Mouse (Mus musculus) CD4-positive helper T cell, adult 2 months (primary cell): ENCODE data around the gene Hoxa7.

ENCODE experiments used
- DNase-seq: peaks from one replicate; pipeline ENCODE4 v3.0.0-alpha.2; 2012; ENCODE audit warnings: low read depth, missing footprints, low spot score

Hoxa7 gene

DNA sequence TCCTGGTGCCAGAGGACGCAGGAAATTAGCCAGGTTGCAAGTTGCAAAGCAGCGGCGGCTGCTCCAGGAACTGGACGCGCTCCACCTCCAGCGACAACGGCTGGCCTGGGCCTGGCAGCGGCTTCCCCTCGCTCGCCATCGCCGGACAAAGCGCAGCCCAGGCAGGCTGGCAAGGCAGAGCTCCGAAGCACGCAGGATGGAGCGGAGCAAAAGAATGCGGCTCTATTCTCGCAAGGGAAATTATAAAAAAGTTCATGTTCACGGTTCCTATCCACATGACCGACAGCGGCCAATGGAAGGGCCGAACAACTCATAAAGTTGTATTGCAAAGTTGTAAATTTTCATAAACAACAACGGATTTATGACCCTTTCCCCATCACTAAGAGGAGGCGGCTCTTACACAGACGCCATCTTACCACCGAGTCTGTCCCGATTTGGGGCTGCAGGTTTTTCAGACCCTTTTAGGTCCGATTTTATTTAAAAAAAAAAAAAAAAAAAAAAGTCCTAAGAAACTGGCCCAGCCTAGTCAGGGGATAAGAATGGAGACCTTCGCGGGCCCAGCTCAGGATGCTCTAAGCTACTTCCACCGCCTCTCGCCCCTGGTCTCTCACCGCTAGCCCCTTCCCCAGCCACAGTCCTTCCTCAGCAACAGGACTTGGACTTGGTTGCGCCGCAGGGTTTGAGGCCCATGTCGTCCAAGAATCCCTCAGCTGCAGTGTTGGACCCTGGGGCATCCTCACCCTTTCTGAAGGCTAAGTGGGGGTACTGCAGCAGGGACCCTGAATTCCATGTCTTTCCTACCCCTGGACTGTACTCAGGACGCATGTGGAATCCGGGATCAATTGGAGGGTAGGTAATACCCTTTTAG, 8.3 kb downstream of the Hoxa7 start, which contains the start of the genes Hoxa3 and Gm28308:
Gene Hoxa3 (minus strand): TSS at position 218 of the 868 bp plus-strand sequence.
Gene Gm28308 (minus strand): TSS at position 221 of the 868 bp plus-strand sequence.
- no peak for DNase-seq

DNA sequence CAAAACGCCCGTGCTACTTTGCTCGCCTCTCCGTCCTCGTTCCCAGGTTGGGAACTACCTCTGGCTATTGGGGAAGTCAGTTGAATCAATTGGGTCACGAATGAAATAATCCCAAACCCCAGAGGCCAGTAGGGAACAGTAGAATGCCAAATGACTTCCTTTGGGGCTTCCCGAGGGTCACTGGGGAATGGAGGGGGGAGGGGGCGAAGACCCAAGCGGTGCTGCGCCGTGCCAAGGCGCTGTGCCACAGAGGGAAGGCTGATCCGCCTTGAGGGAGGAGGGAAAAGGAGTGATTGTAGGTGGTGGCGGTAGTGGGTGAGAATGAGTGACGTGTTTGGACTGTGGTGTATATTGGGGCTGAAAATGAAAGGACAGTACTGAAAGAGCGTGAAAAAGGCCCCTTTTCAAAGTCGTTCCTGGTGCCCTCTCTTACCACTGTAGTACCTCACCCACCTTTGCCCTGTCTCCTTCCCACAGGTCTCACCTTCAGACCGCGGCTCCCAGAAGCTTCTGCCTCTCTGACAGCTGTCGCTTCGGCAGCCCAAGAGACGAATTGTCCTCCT, 9.0 kb downstream of the Hoxa7 start:
- DNase-seq = peak; percentile 41

GRCm38 (mm10) chr6:52211961-52212360, 9.7 kb downstream of the Hoxa7 start:
- no peak for DNase-seq

DNA sequence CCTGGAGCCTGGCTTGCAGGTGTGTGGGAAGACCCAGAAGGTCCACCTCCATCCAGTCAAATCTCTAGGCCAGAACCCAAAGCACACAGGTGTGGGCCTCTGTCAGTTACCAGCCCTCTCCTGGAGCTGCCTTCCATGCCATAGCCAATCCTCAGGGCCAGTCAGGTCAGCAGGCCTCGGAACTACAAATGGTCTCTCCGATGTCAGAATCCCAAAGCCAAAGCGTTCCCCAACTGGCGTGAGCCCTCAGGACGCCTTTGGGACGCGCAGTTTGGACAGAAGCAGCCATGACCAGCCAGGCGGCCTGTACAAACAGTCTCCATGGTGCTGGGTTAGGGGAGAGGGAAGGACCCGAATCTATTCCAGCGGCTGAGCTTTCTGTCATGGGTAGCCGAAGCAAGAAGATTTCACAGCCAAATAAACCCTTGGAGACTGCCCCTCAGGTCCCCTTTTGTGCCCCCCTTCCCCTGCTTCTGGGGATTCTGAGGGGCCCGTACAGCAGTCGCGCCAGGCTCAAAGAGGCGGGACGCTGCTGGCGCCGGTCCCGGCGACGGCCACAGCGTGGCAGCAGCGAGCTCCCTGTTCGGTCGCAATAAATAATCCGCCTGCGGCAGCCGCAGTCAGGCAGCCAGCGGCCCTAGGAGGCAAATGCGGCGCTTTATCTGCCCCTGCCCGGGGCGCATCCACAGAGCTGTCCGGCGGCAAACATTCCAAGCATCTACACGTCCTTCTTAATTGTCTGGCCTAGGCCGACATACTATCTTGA, 10.3 kb downstream of the Hoxa7 start:
- peak; percentile 71 for DNase-seq

GRCm38 (mm10) chr6:52209685-52210046, 12.0 kb downstream of the Hoxa7 start:
- DNase-seq = no peak

GRCm38 (mm10) chr6:52208868-52209684, 12.6 kb downstream of the Hoxa7 start:
- no peak for DNase-seq

DNA sequence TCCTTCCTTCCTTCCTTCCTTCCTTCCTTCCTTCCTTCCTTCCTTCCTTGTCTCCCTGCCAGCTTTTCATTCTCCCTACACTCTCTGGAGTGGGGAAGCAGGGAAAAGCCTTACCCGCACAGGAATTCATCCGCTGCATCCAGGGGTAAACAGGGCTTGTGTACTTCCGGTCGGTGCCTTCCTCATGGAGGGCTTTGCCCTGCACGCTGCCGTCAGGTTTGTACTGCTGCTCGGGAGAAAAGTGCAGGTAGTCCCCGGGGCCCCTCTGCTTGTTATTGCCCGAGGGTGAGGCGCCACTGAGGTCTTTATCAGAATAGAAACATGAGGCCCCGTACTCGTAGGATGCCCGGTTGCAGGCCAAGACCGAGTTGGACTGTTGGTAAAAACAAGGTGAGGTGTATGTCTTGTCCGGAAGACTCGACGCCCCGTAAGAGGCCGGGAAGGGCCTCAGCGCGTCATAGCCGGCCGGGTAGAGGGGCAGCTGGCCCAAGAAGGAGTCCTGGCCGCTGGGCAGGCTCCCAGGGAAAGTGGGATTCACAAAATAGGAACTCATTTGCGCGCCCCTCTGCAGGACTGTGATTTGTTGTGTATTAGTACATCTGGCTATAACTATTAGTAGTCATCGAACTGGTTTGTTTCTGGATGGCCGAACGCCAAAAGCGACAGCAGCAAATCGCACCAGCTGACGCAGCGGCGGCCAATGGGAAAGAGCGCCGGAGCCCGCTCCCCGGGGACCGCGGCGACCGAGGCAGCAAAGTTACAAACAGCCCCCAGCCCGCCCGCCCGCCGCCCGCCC, 13.4 kb downstream of the Hoxa7 start, which contains the start of gene Hoxa6:
Gene Hoxa6 (minus strand): TSS at position 651 of the 796 bp plus-strand sequence.
- no peak for DNase-seq

DNA sequence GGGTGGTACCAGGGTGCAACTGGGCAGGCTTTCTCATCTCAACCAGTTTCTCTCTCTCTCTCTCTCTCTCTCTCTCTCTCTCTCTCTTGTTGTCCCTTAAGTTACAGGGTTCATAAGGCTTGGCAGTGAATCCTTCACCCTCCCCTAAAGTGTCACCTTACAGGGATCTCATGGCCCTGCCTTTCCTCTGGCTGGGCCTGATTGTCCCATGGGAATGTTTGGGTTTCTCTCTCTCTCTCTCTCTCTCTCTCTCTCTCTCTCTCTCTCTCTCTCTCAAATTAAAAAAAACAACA, 14.0 kb downstream of the Hoxa7 start:
- no peak for DNase-seq

- DNase-seq = no peak
Measured at GRCm38 (mm10) chr6:52206882-52207683, 14.6 kb downstream of the Hoxa7 start.

DNA sequence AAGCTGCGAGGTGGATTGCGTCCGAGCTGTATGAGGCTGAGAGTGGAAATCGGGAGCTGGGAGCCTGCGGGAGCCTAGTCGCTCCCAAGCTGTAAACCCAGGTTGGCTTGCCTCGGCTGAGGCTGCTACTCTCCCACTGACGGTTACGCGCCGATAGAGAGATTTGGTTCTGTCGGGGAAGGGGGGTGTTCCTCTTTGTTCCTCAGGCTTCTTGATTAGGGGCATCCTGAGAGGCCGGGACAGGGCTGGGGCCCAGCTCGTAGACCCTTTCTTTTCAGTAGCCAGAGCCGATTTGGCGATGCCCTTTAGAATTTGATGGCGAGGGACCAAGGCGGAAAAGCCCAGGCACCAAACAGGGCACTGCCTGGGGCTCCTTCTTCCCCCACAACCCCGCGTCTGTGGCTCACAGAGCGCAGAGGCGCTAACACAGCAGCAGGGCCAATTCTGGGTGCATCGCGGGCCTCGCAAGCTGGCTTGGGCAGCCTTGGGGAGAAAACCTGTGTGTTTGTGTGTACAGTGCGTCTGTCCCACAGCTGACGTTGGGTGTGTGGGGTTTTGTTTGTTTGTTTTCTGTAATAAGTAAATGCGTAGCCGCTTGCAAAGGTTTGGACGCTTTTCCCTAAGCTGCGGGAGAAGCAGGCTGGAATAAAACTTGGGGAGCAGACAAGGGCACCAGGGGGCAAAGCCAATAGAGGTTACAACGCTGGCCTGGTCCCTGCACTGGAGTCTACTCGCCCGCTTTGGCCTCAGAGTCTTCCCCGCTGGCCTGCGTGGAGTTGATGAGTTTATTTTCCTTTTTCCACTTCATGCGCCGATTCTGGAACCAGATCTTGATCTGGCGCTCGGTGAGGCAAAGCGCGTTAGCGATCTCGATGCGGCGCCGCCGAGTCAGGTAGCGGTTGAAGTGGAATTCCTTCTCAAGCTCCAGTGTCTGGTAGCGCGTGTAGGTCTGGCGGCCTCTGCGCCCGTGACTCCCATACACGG, 15.7 kb downstream of the Hoxa7 start:
- DNase-seq = no peak

- no peak for DNase-seq
Measured at GRCm38 (mm10) chr6:52205221-52205620, 16.4 kb downstream of the Hoxa7 start.

- no peak for DNase-seq
Measured at GRCm38 (mm10) chr6:52204050-52204752, 17.5 kb downstream of the Hoxa7 start, which contains the start of gene Hoxa5. Gene Hoxa5 (minus strand): TSS chr6:52204587.

- DNase-seq = no peak
Measured at GRCm38 (mm10) chr6:52203371-52204049, 18.1 kb downstream of the Hoxa7 start.

- DNase-seq = no peak
Measured at GRCm38 (mm10) chr6:52203121-52203370, 18.6 kb downstream of the Hoxa7 start.

DNA sequence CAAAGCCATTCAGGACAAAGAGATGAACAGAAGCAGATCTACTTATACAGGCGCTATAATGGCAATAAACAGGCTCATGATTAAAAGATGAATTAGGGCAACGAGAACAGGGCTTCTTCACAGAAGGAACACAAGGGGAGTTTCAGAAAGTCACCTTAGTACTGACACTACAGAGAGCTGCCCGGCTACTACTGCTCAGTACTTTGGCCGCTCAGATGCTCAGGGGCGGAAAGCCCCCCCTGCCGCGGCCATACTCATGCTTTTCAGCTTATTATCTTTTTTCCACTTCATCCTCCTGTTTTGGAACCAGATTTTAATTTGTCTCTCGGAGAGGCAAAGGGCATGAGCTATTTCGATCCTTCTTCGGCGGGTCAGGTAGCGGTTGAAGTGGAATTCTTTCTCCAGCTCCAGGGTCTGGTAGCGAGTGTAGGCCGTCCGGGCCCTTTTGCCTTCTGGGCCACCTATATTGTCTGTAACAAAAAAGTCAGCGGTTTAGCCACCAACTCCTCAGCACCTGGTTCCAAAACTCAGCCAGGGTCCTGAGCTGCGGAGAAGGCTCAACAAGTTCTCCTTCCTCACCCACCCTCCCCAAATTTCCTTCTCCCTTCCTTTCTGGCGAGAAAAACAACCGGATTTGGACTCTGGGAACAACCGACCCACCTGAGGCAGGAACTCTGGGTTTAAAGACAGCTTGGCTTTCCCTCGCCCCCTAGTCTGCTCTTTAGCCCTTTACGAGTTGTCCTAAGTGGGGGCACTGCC, 19.1 kb downstream of the Hoxa7 start:
- no peak for DNase-seq

- DNase-seq = no peak
Measured at GRCm38 (mm10) chr6:52201269-52201668, 20.4 kb downstream of the Hoxa7 start.

- no peak for DNase-seq
Measured at GRCm38 (mm10) chr6:52200751-52201250, 20.9 kb downstream of the Hoxa7 start.
